Mouse (Mus musculus): Measurements from ENCODE around the gene Gm11634.

Gene Gm11634

DNA sequence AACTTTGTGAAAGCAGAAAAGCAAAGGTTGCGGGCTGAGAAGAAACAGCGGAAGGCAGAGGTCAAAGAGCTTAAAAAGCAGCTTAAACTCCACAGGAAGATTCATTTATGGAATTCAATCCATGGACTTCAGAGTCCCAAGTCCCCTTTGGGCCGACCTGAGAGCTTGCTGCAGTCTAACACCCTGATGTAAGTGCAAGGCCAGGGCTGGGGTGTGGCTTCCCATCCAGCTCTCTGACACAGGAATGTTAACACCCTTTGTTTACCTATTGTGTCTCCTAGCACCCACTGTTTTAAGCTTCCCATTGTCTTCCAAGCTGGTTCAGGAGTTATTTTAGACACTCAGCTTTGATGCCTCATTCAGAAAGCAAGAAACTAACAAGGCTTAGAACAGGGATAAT is 30.6 kb downstream of the Gm11634 start:
- no peak for DNase-seq (ENCODE audit: inconsistent age in 2 of 2, low spot score in 1 of 2)

DNA sequence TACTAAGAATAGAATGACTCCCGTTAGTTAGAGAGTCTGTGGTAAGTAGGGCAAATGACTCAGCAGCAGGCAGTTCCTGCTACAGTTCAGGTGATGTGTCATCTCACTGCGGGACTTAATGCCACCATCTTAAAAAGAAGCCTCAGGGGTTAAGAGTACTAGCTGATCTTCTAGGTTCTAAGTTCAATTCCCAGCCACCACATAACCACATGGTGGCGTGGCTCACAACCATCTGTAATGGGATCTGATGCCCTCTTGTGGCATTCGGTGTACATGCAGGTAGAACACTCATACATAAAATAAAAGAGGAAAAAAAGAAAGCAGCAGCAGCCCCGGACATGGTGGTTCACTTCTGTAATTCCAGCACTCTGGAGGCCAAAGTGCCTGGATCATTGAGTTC is 36.7 kb downstream of the Gm11634 start:
- DNase-seq (ENCODE audit: inconsistent age in 2 of 2, low spot score in 1 of 2), result peak; percentile 40 to 77

DNA sequence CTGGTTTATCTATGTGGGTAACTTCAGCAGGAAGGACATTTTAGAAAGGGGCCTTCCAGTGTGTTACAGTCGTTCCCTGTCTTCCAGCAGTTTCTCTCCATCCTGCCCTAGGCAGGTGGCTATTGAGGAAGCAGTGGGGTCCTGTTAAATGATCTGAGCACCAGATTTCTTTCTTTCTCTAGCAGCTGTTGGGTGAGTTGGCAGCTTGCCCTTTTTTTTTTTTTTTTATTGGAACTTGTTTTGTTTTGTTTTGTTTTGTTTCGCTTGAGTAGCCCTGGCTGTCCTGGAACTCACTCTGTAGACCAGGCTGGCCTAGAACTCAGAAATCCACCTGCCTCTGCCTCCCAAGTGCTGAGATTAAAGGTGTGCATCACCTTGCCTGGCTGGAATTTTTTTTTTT is 42.1 kb downstream of the Gm11634 start:
- no peak for DNase-seq (ENCODE audit: inconsistent age in 2 of 2, low spot score in 1 of 2)

DNA sequence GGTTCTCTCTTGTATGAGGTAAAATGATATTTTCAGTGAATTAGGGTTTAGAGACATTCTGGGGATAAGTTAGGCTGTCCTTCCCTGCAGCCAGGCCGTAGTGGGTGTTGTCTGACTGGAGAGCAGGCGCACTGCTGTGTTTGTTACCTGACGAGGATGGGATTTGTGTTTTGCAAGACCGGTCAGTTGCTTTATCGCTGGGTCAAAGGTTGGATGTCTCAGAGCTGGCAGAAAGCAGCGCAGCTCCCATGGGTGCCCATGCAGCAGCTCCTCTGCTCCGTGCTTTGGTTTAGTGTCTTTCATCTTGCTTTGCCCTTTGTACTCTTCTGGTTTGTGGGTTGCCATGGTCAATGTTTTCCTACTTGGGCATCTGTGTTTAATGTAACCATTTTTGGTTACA is 42.5 kb downstream of the Gm11634 start:
- DNase-seq (ENCODE audit: inconsistent age in 2 of 2, low spot score in 1 of 2), result peak in 1 of 2 experiments; percentile 37

DNA sequence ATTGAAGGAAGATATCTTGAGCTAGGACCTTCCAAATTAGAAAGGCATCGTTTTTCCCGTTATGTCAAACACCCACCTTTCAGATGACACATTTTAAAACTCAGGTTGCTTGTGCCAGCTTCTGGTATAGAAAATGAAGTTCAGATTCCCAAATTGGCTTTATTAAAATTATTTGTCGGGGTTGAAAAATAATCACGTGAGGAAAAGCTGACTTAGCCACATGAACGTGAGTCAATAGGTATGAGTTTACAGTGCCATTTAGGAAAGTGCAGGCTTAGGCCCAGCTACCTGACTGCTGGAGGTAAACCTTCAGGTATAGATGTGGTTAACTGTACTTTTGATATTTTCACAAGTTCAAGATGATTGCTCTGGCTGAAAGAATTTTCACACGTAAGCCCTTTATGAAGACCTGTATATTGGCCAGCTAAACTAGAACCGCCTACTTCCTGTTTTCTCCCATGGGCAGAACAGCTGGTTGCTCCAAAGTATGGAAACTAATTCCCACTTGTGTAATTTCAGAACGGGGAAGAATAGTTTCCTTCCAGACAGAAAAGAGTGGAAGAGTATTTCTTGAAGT is 45.6 kb downstream of the Gm11634 start:
- peak in 1 of 2 experiments; percentile 67 for DNase-seq (ENCODE audit: inconsistent age in 2 of 2, low spot score in 1 of 2)

DNA sequence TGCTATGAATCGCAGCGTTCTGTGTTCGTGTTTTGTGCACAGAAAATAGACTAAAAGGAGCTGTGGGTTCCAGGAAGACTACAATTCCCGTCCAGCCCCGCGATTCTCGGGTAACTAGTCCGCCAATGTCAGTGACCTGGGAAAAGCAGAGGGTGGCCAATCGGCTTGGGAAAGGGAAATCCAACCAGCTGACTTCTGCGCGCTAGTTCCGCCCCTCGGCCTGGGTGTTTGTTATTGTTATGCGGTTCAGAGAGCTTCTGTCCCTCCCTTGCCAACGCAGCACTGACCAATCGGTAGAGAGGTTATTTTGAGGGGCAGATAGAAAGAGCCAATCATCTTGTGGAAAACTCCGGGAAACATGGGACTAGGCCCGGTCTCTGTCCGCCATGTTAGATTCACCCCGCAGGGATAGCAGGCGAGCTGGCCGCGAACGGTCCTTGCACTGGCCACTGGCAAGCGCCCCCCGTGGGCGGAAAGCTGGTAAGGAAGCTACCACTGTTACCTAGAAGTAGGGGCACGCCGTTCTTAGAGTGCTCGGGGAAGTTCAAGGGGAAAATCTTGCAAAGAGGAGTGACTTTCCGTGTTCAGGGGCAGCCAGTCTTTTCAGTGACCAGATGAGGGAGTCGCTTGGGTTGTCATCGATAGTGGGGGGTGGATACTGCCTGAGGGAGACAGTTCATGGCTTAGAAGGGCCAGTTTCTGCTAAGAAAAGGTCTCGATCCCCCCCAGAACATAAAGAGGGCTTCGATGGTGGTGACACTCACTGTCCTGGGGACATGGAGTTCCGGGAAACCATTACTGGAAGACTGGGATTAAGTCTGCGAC is 46.4 kb downstream of the Gm11634 start:
- peak; percentile 99 for DNase-seq (ENCODE audit: inconsistent age in 2 of 2, low spot score in 1 of 2)

DNA sequence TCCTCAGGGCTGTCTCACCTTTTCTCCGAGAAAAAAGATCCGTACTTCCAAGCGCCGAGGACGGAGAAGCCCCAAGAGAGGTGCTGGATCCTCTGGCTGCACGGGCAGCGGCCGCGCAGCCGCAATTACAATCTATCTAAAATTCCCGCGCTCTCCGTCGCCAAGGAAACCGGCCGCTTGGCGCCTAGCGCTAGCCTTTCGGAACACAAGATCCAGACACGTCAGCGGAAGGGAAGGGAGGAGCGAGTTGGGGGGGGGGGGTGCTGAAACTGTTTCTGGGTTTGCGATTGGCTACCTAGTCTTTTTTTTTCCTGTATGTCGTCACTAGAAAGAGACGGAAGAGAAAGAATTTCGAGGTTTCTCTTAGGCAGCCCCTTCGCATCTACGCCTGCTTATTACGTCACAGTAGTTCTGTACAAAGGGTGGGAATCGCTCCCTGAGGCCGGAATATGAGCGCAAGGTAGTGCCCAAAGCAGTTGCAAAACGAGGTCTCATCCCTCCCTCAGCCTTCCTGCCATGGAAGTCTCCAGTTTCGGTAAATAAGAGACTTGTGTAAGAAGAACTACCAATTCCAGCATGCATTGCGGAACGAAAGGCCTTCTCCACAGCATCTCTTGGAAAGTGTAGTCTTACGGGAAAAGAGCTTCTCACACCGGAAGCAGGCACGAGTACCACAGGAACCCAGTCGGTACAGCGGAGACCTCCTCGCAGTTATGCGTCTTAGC is 47.1 kb downstream of the Gm11634 start, which contains the start of the genes Brca1 and Nbr1:
TSS of gene Brca1 (minus strand) at position 205 of the 725 bp plus-strand sequence.
TSS of gene Nbr1 (plus strand) at position 399 of the 725 bp plus-strand sequence.
- DNase-seq (ENCODE audit: inconsistent age in 2 of 2, low spot score in 1 of 2), result peak; percentile 90 to 99

DNA sequence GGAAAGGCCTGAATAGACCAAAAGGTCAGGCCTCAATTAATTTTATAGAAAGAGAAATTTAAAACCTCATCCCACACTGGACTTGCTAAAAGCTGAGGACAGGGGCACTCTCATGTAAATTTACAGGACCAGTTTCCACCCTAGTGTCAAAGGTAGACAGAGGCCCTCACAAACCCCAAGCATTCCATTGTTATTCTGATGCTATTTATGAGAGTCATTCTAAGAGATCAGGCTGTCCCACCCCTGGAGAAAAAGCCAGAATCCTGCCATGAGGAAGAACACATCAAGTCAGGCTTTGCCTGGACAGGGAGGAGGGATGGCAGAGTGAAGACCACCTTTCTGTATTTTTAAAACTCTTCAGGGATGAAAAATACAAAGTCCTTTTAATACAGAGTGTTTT is 50.5 kb downstream of the Gm11634 start:
- no peak for DNase-seq (ENCODE audit: inconsistent age in 2 of 2, low spot score in 1 of 2)

DNA sequence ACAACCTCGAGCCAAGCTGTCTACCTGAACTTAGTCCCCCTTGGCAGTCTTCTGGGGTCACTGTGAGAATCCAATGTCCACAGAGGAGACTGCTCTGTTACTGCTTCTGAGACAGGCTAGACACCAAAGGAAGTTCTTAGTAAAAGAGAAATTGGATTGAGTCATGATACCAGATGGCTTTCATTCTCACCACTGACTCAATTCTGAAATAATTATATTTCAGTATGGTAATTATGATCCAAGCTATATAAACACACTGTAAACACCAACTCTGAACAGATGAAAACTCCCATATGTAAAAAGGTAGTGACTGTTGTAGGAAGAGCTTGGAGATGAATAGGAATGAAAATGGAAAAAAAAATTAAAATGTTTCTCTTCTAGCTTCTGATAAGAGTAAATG is 54.9 kb downstream of the Gm11634 start:
- no peak for DNase-seq (ENCODE audit: inconsistent age in 2 of 2, low spot score in 1 of 2)

Data from adrenal gland, adult (tissue).